Mouse (Mus musculus): ENCODE data around the gene Ski. TPM values are rescaled to one million over a fixed set of nuclear protein-coding genes. Genes with fewer than 3 reads are reported as not detected.

The Ski gene
- total RNA-seq (2014; rRNA removed) (4.2 and 7.5 TPM in 2 replicates), polyA plus RNA-seq (2012; rRNA removed) (19.3 and 19.5 TPM in 2 replicates)

- peak within 1 kb of the TSS; percentile 97 for H3K9ac ChIP-seq (ENCODE audit: low read depth, low read length)
- H3K4me3 ChIP-seq (ENCODE audit: insufficient read depth, low read depth, low read length), result peak within 1 kb of the TSS; percentile 75
- H3K4me1 ChIP-seq (ENCODE audit: control insufficient read depth, insufficient read depth, low read length), result peaks cover 39% of the 10 kb centered on the region
- no peak for DNase-seq (ENCODE audit: extremely low read depth, low read depth, low spot score)
- TF ChIP-seq POLR2A (IDR thresholded peaks at IDR 0.05; ENCODE audit: extremely low read depth, insufficient read depth, low read length), result no peak
- TF ChIP-seq CTCF (IDR thresholded peaks at IDR 0.05; ENCODE audit: low read depth, low read length), result no peak
- no peaks in the 10 kb centered on the region for H3K36me3 ChIP-seq (ENCODE audit: control insufficient read depth, insufficient read depth, low read length)
- 28% methylated on average over 62 of the region's 63 CpGs for WGBS
- no peaks in the 10 kb centered on the region for H3K27me3 ChIP-seq (ENCODE audit: control insufficient read depth, insufficient read depth, low read length)
- H3K79me2 ChIP-seq (ENCODE audit: control insufficient read depth, insufficient read depth, low read length), result peaks cover 32% of the 10 kb centered on the region; the same call in 1 of the 2 replicates
- H3K27ac ChIP-seq (replicated peaks; ENCODE audit: insufficient read depth, low read depth, low read length), result peak within 1 kb of the TSS; percentile 92
These were observed at the start of gene Ski for GRCm38 (mm10) chr4:155222552-155222840. Ski (minus strand) TSS chr4:155222592.

DNA sequence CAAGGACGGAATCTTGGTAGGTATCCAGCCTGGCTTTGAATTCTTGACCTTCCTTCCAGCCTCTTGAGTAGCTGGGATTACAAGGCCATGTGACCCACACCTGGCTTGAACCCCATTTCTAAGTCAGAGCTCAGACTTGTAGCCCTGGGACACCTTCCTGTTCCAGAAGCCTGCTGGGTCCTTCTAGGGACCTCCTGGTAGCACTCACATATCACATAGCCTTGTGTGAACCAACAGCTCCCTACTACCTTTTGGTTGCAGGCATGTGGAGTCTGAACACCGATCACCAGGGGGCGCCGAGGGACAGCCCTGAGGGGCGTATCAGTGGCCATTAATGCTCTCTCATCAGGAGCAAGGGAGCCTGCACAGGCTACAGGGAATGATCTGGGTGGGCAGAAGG lies 46.0 kb upstream of the Ski start:
- TF ChIP-seq CTCF (IDR thresholded peaks at IDR 0.05; ENCODE audit: low read depth, low read length) (peak; percentile 75), POLR2A (IDR thresholded peaks at IDR 0.05; ENCODE audit: extremely low read depth, insufficient read depth, low read length) (no peak)
- WGBS, result 42% methylated on average over 5 of the region's 5 CpGs
- Histone ChIP-seq H3K4me3 (ENCODE audit: insufficient read depth, low read depth, low read length) (no peak overlapping the region), H3K27ac (replicated peaks; ENCODE audit: insufficient read depth, low read depth, low read length) (no peak overlapping the region), H3K27me3 (ENCODE audit: control insufficient read depth, insufficient read depth, low read length) (no peaks in the 10 kb centered on the region), H3K79me2 (ENCODE audit: control insufficient read depth, insufficient read depth, low read length) (no peaks in the 10 kb centered on the region), H3K4me1 (ENCODE audit: control insufficient read depth, insufficient read depth, low read length) (0 out of 2 replicates have a peak, but pooled peaks cover 1% of the 10 kb centered on the region), H3K36me3 (ENCODE audit: control insufficient read depth, insufficient read depth, low read length) (peaks cover 2% of the 10 kb centered on the region; the same call in 1 of the 2 replicates), H3K9ac (ENCODE audit: low read depth, low read length) (no peak overlapping the region)
- DNase-seq (ENCODE audit: extremely low read depth, low read depth, low spot score), result no peak

DNA sequence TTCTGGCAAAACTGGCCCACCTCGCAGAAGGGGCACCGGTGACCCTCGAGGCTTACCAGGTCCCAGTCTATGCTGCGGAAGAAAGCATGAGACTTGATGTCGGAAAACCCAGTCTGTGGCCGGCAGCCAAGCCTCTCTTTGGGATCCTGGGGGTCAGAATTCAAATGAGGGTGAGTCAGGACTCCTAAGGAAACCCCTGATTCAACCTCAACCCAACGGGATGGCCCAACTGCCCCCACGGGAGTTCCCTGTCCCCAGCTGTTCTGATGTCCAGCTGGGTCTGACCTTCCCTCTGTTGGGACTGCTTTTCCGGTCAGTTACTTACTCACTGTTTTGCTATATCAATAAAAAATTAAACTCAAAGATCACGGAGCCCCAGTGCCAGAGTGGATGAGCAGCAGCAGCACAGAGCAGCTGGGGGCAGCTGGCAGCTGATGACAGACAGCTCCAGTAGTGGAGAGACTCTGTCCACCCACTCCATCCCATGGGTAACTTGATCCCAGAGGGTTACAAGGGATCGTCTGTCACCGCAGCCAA lies 45.3 kb upstream of the Ski start:
- Histone ChIP-seq H3K79me2 (ENCODE audit: control insufficient read depth, insufficient read depth, low read length) (no peaks in the 10 kb centered on the region), H3K4me3 (ENCODE audit: insufficient read depth, low read depth, low read length) (no peak overlapping the region), H3K36me3 (ENCODE audit: control insufficient read depth, insufficient read depth, low read length) (peaks cover 2% of the 10 kb centered on the region; the same call in 1 of the 2 replicates), H3K27ac (replicated peaks; ENCODE audit: insufficient read depth, low read depth, low read length) (no peak overlapping the region), H3K4me1 (ENCODE audit: control insufficient read depth, insufficient read depth, low read length) (0 out of 2 replicates have a peak, but pooled peaks cover 1% of the 10 kb centered on the region), H3K27me3 (ENCODE audit: control insufficient read depth, insufficient read depth, low read length) (no peaks in the 10 kb centered on the region), H3K9ac (ENCODE audit: low read depth, low read length) (no peak overlapping the region)
- no peak for DNase-seq (ENCODE audit: extremely low read depth, low read depth, low spot score)
- WGBS, result 79% methylated on average over 12 of the region's 12 CpGs
- TF ChIP-seq CTCF (IDR thresholded peaks at IDR 0.05; ENCODE audit: low read depth, low read length) (no peak), POLR2A (IDR thresholded peaks at IDR 0.05; ENCODE audit: extremely low read depth, insufficient read depth, low read length) (no peak)

DNA sequence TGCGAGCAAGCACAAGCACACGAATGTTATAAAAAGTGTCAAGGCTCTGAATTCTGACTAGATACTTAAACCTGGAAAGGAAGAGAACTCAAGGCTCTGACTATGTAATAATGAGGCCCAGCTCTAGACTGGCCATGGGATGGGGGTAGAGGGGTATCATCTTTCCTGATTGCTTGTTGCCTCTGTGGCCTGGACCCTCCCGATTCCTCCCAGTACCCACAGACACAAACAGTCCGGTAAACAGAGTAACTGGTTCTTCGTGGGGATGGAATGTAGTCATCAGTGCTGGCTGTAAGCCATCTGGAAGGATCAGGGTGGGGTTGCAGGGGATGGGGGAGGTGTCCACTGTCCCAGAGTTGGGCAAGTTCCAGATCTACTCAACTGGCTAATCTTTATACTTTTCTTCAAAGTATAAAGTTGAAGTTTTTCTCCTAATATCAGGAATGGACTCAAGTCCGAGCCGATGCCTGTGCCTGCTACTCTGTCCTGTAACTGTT lies 44.7 kb upstream of the Ski start:
- 71% methylated on average over 7 of the region's 7 CpGs for WGBS
- Histone ChIP-seq H3K9ac (ENCODE audit: low read depth, low read length) (no peak overlapping the region), H3K27ac (replicated peaks; ENCODE audit: insufficient read depth, low read depth, low read length) (no peak overlapping the region), H3K4me3 (ENCODE audit: insufficient read depth, low read depth, low read length) (no peak overlapping the region), H3K36me3 (ENCODE audit: control insufficient read depth, insufficient read depth, low read length) (peaks cover 2% of the 10 kb centered on the region; the same call in 1 of the 2 replicates), H3K79me2 (ENCODE audit: control insufficient read depth, insufficient read depth, low read length) (no peaks in the 10 kb centered on the region), H3K4me1 (ENCODE audit: control insufficient read depth, insufficient read depth, low read length) (0 out of 2 replicates have a peak, but pooled peaks cover 1% of the 10 kb centered on the region), H3K27me3 (ENCODE audit: control insufficient read depth, insufficient read depth, low read length) (no peaks in the 10 kb centered on the region)
- no peak for DNase-seq (ENCODE audit: extremely low read depth, low read depth, low spot score)
- TF ChIP-seq CTCF (IDR thresholded peaks at IDR 0.05; ENCODE audit: low read depth, low read length) (no peak), POLR2A (IDR thresholded peaks at IDR 0.05; ENCODE audit: extremely low read depth, insufficient read depth, low read length) (no peak)

DNA sequence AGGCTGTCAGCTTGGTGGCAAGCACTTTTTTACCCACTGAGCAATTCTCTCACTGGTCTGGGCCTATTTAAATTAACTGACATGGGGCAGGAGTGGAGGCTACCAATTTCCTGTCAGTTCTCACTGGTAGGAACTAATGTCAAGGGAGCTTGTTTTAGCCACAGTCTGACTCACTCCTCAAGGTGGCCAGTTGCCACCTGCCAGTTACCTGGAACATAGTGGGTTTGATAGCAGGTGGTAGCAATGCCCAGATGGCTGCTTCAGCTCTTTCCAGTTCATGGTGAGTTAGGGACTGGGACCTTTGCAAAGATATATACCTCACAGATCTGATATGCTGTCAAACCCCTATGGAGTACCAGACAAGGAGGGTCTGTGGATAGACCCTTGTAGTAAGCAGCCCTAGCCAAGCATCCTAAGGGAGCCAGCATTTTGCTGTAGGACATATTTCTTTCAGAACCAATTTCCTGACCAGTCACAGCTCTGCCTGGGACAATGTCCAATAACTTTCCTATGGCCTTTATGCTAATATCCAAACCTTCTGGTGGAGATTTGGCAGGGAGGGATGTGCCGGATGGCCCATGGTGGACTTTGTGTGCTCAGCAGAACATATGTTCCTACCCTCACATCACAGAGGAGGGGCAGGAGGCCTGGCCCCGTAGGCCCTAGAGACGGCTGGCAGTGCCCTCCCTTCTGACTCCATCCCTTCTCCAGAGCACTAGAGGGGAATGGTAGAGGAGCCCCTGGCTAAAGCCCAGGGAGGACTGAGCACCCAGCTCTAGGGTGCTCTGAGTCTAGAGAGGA lies 42.3 kb upstream of the Ski start:
- Histone ChIP-seq H3K36me3 (ENCODE audit: control insufficient read depth, insufficient read depth, low read length) (no peaks in the 10 kb centered on the region; the same call in 1 of the 2 replicates), H3K4me3 (ENCODE audit: insufficient read depth, low read depth, low read length) (no peak overlapping the region), H3K9ac (ENCODE audit: low read depth, low read length) (no peak overlapping the region), H3K27ac (replicated peaks; ENCODE audit: insufficient read depth, low read depth, low read length) (no peak overlapping the region), H3K27me3 (ENCODE audit: control insufficient read depth, insufficient read depth, low read length) (no peaks in the 10 kb centered on the region), H3K79me2 (ENCODE audit: control insufficient read depth, insufficient read depth, low read length) (no peaks in the 10 kb centered on the region), H3K4me1 (ENCODE audit: control insufficient read depth, insufficient read depth, low read length) (0 out of 2 replicates have a peak, but pooled peaks cover 1% of the 10 kb centered on the region)
- no peak for DNase-seq (ENCODE audit: extremely low read depth, low read depth, low spot score)
- no peak for TF ChIP-seq CTCF (IDR thresholded peaks at IDR 0.05; ENCODE audit: low read depth, low read length)
- no peak for TF ChIP-seq POLR2A (IDR thresholded peaks at IDR 0.05; ENCODE audit: extremely low read depth, insufficient read depth, low read length)
- 90% methylated on average over 3 of the region's 3 CpGs for WGBS
